Mouse (Mus musculus) cerebellum, postnatal 36 days (tissue): ENCODE measurements around the gene Pygo2.
A peak's percentile ranks its signal among the peaks of the same experiment; 100 is the strongest.

Experiments
- DNase-seq, 2 experiments: peaks; one replicate each; pipeline ENCODE4 v3.0.0; 2021 to 2022; ENCODE audit warnings: mixed read lengths in 2 of 2

The Pygo2 gene

DNA sequence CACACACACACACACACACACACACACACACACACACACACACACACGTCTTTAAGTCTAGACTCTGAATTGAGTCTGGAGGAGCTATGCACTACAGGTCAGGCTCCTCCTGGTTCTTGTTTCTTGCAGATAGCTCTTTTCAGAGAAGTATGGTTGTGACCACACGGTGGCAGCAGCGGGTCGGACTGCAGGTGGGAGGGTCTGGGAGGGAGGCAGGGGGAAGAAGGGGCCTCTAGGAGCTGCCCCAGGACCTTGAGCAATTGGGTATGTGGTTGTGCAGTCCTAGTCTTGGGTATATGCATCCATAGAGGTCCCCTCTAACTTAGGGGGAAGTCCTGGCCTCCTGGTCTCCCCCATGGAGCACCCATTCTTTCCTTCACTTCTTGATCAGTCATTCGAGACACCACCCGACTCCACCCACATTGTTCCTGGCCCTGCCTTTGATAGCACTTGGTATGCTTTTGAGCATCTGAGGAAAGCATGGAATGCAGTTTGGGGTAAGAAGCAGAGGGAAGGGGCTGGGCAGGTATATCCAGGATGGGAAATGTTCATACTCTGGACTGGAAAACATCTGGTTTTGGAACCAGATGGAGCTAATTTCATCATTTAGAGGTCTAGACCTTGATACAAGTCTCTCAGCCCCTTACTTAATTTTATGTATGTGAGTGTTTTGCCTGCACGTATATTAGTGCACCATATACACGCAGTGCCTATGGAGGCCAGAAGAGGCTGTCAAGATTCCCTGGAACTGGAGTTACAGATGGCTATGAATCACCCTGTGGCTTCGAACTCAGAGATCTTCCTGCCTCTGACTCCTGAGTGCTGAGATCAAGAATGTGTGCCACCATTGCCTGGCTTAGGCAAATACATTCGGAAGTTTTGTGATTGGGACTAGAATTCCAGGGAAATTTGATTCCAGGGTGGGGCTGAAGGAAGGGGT, 27.0 kb downstream of the Pygo2 start:
- peak; percentile 60 to 64 for DNase-seq

DNA sequence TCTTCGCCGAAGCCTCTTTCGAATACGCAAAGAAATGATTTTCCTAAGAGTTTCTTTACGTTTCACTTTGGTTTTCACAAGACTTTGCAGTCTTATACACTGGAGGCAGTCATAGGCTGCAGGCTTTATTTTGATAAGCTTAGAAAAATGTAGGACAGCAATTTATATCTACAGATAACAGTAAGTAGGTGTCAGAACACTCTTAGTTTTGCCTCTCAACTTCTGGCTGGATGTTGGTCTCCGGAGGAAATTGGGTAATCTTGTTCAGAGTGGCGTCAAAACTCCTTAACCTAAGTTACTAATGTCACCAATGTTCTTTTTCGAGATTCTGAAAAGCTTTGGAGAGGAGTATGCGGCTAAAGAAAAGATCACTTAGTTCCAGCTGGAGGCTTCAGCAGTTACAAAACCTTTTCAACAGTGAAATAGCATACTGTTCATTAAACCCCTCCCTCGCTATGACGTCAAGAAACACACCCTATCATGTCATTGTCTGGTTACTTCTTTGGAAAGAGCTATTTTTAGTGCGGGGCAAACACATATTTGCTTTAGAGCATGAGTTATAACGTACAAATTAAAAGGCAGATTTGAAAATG, 28.5 kb downstream of the Pygo2 start:
- no peak for DNase-seq

DNA sequence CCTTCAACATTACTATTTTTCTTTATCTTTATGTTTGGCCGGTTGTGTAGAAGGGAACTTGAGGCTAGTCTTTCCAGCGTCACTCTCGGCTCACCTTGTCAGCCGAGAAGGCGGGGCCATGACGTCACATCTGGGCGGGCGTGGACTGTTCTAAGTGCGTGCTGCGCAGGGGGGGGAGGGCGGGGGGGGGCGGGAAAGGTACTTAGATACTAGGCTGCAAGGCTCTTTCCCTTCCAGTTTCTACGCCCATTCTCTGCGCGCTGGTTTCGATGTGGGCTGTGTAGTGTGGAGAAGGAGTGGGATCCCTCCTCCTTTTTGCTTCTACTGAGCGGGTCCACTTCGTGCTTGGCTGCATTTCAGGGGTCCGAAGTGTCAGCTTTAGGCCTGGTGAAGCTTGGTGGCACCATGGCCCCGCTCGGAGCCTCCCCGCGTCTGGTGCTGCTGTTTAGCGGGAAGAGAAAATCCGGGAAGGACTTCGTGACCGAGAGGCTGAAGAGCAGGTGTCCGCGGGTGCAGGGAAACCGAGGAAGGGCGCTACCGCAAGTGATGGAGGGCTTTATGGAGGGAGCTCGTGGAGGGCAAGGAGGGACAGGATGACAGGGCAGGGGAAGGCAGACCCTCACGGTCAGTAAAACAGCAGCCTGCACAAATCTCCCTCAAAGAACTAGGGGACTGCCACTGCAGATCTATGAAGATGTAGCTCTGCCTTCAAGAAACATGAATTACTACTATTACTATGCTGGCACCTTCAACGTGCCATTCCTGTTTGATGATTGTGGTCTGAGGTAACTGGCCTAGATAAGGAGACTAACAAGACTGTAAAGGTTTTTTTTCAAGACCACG, 29.2 kb downstream of the Pygo2 start:
- DNase-seq = peak; percentile 91 to 93

DNA sequence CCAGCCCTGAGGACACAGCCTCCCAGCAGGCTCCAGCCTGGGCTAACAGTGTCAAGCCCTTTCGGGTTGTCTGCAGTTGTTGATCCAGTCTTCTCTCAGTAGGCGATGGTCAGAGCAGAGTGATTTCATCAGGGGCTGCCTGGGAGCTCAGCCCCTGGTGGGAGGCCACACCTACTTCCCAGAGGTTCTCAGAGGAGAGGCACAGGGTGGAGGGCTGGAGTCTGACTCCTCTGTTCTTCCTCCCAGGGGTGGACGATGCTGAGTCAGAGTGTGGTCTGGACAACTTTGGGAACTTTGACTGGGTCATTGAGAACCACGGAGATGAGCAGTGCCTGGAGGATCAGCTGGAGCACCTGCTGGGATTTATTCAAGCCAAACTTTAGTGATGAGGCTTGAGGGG, 38.3 kb downstream of the Pygo2 start:
- no peak for DNase-seq

DNA sequence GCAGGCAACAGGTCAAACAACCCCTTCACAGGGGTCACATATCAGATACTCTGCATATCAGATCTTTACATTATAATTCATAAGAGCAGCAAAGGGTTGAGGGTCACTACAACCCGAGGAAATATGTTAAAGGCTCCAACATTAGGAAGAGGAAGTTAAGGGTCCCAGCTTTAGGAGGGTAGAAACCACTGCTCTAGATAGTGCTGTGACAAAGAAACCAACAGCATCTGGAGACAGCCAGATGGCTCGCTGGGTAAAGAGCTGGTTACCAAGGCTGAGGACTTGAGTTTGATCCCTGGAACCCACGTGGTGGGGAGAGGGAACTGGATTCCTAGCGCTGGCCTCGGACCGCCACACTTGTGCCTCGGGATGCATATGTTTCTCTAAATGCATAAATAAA, 42.3 kb downstream of the Pygo2 start:
- no peak for DNase-seq

DNA sequence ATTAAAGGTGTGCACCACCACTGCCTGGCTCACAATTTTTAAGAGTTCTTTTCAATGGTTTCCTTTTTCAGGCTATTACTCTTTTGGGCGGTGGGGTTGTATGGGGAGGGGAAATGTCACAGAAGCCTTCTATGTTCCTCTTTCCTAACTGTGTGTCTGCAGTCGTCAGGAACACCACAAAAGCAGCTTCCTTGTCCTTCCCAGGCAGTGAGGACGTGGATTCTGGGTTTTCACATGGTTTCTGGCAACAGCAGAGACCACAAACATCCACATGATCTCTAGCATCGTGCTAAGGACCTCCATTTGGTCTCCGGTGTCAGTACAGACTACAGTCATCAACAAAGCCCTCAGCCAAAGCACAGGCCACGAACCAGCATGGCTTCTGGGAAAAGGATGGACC, 43.8 kb downstream of the Pygo2 start:
- no peak for DNase-seq

DNA sequence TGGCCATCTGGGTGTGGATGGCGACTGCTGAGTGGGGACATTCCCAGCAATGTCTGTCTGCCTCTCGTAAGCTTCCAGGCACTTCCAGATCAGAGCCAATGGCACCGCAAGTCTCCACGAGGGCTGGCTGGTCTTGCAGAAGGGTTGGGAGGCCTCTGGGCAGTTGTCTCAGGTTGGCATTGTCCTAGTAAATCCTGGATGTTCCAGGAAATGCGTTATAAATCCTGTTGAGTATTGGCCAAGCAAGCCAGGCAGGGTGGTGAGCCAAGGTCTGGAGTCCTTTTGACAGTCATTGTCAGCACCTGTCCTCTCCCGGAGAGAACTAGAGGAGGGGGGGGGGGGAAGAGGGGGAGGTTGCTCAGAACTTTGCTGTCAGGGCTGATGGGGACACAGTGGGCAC, 49.0 kb downstream of the Pygo2 start:
- DNase-seq = no peak

DNA sequence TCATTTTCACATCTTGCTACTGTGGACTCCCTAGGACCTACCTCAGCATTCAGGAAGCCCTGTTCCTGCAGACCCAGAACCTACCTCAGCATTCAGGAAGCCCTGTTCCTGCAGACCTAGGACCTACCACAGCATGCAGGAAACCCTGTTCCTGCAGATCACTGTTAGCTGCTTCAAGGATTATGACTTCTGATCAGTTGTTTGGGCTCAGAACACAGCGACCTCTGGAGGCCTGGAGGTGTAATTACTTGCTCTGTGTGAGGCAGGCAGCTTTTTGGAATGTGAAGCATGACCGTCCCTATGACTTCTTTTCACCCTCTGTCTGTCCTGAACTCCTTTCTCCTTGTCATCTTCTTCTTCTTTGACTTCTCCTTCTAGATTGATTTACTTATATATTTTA, 51.5 kb downstream of the Pygo2 start:
- DNase-seq = no peak

DNA sequence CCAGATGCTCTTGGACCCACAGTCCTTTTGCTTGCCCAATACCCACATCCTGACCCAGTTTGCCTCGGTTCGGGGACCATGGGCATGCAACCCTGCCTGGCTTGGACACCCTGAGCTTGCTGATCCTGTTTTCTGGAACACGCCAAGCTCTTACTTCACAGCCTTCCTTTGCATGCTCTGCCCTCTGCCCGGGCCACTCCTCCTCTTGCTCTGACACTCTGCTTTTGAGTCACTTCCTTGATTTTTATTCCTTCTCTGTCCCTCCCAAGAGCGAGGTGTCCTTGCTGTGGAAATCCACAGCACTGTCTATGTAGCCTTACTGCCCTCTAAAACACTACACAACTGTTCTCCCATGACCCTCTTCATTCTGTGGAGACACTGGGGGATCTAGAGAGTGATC, 52.2 kb downstream of the Pygo2 start:
- DNase-seq = no peak
